Mouse (Mus musculus): Measurements from ENCODE around the gene Gpr68. TPM values are rescaled to one million over a fixed set of nuclear protein-coding genes. Genes with fewer than 3 reads are reported as not detected.

Gpr68 gene
- total RNA-seq, 2 experiments from 2014 or later, result 18.1 to 20.7 TPM

DNA sequence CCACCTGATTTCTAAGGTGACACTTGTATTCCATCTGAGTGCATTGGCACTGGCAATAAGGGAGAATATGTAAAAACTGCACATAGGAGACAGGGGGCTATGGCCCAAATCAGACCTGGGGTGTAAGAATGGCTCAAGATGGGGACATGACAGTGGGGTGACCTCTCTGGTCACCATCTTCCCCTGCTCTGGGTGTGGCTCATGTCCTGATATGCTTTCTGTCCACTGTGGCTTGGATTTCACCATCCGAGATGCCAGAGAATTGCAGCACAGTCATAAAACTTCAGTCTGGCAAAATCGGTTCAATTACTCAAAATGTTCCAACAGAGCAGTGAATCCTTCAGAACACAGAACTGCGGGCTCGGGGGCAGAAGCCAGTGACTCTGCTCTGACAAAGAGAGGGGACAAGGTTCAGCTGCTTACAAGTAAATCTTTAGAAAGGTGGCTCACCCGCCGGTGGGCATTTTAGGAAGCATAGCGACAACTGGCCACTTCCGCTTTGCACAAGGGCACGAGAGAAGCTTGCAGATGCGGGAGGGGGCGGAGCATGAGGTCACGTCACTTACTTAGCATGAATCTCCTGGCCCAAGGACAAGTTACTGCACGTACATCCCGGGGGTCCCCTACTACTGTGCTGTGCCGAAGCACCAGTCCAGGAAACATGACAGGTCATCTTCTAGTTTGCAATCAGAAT, 16.8 kb upstream of the Gpr68 start:
- DNase-seq (ENCODE audit: extremely low spot score in 1 of 2, low spot score in 1 of 2), result no peak

DNA sequence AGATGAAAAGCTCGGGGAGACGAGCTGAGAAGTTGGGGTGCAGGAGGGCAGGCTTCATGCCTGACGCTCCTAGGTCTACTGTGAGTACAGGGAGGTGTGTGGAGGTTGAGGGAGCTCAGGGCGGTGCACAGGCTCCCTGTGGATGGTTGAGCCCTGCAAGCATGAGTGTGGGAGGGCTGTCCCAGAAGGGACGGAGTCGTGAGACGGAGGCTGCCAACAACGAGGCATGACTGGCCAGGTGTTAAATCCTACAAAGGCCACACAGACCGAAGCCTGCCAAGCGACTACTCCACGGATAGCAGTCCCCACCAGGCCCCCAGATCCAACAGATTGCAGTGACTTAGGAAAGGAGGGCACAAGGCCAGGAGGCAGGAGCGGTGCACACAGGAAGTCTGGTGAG, 2.7 kb upstream of the Gpr68 start:
- no peak for DNase-seq (ENCODE audit: extremely low spot score in 1 of 2, low spot score in 1 of 2)

DNA sequence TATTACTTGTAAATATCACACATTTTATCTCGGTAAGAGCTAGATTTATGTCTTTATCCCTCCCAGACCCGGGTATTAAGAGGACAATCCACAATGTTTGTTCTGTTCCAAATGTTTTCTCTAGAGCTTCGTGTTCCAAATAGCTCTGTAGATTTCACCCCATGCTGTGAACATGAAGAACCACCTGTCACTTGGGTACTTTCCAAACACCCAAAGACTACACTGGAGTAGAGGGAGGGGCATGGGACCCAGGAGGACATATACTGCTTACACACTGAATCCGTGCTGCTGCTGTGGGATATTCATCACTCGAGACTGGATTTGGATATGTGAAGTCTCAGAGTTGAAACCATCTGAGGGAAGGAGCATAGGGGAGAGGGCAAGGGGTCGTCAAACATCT, 1.8 kb upstream of the Gpr68 start:
- no peak for DNase-seq (ENCODE audit: extremely low spot score in 1 of 2, low spot score in 1 of 2)

DNA sequence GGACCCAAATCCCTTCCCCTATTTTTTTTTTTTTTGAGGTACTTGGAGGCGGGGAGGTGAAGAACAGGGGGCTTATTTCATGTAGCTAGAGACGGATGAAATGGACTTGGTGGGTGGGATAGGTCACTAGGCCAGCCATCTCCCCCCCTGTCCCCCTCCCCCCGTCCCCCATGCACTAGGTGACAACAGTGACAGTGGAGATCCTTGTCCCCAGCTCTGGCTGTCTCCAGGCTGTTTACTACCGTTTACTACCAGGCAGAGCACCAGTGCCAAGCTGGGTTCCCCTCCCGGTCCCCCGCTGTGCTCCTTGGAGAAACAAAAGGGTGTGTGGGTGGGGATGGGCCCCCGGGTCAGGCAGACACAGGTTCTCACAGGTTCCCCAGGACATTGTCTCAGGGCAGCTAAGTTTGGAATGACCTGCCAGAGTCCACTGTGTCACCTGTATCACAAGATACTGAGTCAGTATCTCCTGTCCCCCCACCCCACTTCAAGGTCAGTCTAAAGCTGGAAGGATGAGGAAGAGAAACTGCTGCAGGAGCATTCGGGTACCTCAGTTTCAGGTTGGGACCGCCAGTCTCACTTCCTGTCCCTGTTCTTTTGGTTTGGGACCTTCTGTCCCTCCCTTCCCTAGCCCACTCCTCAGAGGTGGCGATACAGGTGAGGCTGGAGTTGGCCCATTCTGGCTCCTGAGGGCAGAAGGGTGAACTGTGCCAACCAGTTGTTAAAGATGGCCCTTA, 468 bp upstream of the Gpr68 start:
- DNase-seq (ENCODE audit: extremely low spot score in 1 of 2, low spot score in 1 of 2), result no peak

DNA sequence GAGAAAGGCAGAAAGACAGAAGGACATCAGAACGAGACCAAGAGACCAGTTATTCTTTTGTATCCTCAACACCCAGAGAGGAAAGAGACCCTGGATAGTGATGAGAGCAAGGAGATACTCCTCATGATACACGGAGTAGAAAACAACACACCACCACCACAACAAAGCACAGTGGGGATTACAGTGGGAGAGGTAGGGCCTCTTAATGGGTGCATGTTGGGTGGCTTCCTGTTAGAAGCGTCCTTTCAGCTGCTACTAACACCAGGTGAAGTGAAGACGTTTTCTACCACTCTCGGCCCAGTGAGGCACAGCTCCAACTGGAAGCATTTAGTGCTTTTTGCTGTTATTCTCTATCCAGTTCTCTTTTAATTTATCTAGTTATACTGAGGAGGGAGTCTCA, 1.1 kb downstream of the Gpr68 start:
- DNase-seq (ENCODE audit: extremely low spot score in 1 of 2, low spot score in 1 of 2), result no peak

DNA sequence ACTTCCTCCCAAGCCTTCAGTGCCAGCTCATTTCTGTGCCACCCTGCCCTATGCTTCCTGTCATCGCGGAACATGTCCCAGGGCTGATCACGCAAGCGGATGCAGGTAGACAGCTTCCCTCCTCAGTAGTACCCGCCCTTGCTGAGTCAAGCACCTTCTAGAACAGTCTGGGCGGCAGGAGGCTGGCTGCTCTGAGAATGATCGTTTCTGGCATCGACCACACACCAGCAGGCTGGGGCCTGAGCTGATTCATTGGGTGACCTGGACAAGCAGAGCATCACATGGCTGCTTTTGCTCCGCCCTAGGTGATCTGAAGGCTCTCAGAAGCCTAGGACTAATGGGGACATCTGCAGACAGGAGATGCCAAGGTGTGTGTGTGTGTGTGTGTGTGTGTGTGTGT, 4.2 kb downstream of the Gpr68 start:
- DNase-seq (ENCODE audit: extremely low spot score in 1 of 2, low spot score in 1 of 2), result no peak

DNA sequence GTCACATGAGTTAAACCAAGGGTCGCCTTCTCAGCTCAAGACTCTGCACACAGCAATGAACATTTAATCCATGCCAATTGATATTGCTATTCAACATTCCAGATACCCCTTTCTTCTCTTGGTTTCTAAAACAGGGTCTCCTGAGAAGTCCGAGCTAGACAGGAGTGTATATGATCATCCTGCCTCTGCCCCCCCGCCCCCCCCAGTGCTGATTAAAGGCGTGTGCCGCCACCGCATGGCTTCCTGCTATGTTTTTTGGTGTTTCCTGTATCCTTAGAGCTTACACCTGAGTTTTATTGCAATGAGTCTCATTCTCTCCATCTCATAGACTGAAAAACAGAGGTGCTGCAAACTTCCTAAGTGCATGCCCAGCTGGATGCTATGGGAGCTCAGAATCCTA, 6.6 kb downstream of the Gpr68 start:
- DNase-seq (ENCODE audit: extremely low spot score in 1 of 2, low spot score in 1 of 2), result no peak

DNA sequence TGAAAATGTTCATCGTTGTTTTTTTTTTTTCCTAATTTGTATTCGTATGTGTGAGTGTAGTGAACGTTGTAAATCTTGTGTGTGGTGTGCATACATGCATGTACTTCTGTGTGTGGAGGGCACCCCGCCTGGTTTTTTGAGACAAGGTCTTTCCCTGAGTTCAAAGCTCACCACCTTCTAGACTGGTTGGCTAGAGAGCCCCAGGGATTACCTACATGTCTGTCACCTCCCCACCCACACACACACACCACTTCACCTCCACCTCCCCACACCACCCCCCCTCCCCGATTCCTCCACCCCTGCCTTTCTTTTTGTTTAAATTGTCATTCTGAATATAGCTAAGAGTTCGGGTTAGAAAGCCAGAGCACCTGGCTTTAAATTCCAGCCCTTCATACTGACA, 7.1 kb downstream of the Gpr68 start:
- no peak for DNase-seq (ENCODE audit: extremely low spot score in 1 of 2, low spot score in 1 of 2)

DNA sequence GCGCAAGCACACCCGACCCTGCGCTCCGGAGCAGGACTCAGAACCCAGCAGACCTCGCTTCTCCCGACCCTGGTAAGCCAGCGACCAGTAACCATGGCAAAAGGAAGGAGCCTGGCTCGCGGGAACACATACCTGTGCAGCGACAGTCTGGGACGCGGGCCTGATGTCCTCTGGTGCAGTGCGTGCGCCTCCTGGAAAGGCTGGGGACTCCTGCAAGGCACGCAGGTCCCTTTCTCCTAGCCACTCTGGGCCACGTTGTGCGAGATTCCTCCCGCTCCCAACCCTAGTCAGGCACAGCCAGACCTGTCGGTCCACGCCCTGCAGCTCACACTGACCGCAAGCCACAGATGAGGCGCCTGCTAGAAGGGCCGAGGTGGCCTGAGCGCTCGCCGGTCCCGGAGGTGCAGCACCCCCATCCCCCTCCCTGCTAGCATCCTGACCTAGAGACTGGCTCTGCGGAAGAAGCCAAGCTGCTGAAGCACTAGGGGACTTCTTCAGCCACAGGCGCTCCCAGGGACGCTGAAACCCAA, 8.8 kb downstream of the Gpr68 start:
- DNase-seq (ENCODE audit: extremely low spot score in 1 of 2, low spot score in 1 of 2), result peak in 1 of 2 experiments; percentile 41

DNA sequence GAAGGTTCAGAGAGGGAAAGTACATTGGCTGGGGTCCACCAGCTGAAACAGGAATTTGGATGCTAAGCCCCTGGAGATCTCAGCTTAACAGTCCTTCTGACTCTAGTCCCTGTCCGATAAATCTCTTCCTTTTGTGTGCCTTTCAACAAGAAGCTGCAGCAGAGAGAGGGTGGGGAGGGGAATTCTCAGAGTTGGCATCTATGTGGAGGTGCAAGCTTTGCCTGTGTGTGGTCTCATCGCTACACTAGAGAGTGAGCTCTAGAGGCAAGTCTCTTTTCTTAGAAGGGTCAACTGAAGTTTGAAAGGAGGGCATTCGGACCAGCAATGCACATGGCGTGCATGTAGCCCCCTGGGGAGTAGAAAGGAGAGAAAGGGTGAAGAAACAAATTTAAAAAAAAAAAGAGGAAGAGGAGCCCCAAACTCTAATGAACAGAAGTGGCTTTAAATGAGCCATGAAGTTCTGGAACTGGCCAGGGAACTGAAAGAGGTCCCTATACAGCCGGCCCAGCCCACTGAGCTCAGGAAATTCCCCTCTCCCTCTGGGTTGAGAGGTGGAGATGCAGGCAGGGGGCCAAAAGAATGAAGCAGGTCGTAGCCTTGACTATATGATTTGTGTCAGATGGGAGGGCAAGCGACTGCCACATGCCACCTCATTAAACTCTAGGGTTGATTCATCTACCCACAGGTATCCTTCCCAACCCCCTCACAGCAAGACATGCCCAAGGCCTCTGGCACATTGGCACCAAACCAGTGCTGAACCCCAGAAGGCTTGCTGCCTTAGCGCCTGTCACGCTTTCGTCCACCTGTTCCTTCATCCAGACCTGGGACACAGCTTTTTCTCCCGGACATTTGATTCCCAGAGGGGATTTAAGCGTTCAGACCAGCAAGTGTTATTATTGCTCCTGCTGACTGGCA, 10.0 kb downstream of the Gpr68 start:
- no peak for DNase-seq (ENCODE audit: extremely low spot score in 1 of 2, low spot score in 1 of 2)

DNA sequence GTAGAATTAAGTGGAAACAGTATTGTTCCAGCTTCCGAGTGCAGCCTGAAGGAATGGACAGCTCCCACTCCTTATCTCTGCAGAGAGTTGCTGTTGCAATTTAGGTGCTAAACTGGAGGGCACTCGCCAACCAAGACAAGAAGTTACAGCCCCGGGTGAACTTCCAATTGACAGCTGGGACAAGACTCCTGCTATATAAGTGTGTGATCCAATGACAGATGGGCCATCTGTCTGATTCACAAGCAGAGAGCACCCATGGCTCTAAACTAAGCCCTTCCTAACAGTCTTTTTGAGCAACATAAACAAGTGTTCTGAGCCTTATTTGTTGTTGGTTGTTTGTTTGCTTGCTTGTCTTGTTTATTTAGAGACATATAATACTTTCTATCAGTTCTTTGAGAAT, 11.3 kb downstream of the Gpr68 start:
- DNase-seq (ENCODE audit: extremely low spot score in 1 of 2, low spot score in 1 of 2), result no peak

DNA sequence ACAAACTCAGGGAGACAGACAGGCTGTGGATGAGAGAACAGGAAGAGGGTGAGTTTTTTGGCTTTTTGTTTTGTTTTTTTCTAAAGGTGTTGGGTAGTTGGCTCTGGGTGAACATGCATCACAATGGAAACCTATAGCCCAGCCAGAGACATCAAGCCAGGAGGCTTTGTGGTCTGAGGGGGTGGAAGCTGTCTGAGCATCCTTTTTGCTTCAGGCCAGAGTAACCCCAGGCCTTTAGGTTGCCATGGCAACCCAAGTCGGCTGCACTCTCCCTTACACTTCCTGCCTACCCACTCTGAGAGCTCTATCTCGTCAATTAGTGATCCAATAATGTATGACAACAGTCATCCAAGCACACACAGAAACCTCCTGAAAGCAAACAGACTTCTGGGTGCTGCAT, 12.5 kb downstream of the Gpr68 start:
- no peak for DNase-seq (ENCODE audit: extremely low spot score in 1 of 2, low spot score in 1 of 2)

DNA sequence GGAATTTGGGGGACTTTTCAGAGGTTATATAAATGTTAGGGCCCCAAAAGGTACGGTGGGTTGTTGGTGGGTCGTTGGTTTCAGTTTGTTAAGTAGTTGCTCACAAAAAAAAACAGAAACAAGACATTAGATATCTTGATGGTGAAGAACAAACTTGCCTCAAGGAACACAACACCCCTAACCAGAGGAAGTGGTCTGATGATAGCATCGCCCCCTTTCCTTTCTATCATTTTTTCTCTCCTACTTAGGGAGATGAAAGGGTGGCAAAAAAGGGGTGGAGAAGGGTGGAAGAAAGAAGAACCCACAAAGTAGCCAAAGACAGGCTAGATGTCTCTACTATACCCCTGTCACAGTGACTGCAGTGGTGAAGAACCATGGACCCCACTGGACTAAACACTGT, 17.4 kb downstream of the Gpr68 start:
- DNase-seq (ENCODE audit: extremely low spot score in 1 of 2, low spot score in 1 of 2), result no peak

DNA sequence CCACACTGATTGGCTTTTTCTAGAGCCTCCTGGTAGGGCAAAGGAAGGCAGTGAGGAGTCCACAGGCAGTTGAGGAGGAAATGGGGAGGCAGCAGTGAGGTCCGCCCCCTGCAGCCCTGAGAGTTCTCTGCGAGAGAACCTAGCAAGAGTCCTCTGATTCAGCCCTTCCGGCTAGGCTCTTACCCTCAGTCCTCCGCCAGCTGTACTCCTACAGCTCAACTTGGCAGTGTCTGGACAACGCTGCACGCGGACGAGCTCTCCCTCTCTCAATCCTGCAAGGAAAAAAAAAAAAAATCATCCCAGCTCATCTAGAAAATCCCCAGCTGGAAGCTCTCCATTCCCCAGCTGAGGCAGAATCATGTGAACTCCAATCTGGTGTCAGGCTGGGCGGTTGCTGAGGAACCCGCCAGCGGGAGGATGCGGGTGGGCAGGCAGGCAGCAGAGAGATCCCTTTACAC, 20.2 kb downstream of the Gpr68 start:
- DNase-seq (ENCODE audit: extremely low spot score in 1 of 2, low spot score in 1 of 2), result peak; percentile 31 to 42

DNA sequence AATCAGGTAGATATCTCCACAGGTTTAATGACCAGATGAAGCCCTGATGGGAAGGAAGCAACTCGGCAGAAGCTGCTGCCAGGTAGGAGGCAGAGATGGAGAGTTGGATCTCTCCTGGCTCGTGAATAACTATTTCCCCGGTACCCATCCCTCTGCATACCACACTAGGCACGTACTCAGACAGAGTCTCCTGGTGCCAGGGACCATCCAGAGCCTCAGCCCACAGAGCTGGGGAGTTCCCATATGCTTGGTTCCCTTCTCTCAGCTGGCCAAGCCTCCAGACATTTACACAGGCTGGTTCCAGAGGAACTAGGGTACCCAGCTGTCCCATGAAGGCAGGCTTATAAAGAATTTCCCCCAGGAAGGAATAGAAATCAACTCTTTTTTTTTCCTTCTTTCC, 21.1 kb downstream of the Gpr68 start:
- no peak for DNase-seq (ENCODE audit: extremely low spot score in 1 of 2, low spot score in 1 of 2)

DNA sequence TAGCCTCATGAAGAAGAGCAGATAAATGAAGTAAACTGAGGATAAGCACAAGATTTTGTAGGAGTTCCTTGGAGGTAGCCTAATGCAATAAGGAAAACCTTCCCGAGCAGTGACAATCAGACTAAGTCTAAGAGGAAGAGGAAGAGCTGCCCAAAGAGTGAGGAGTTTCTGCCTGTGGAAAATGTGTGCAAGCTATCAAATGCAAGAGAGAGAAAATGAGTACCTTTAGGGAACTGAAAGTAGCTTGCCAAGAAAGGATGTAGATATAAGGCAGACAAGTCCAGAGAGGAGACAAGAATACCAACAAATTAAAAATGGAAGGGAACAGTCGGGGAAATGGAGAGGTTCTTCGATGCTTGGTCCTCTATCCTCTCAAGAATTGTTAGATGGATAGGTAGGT, 22.4 kb downstream of the Gpr68 start:
- no peak for DNase-seq (ENCODE audit: extremely low spot score in 1 of 2, low spot score in 1 of 2)

DNA sequence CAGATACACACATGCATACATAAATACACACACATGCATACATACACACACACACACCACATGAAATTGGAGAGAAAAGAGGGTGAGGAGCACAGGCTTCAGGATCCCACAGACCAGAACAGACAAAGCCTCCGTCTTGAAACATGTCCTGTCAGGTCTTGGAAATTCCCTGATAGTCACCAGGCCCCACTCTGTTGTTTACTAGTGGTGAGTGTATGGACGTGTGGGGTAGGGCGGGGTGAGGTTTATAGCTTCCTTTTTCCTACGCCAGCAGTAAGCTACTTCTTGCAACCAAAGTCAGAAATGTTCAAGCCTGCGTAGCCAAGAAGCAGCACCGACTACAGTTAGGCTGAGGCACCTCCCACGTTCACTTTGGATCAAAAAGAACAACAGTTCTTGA, 24.8 kb downstream of the Gpr68 start:
- no peak for DNase-seq (ENCODE audit: extremely low spot score in 1 of 2, low spot score in 1 of 2)

DNA sequence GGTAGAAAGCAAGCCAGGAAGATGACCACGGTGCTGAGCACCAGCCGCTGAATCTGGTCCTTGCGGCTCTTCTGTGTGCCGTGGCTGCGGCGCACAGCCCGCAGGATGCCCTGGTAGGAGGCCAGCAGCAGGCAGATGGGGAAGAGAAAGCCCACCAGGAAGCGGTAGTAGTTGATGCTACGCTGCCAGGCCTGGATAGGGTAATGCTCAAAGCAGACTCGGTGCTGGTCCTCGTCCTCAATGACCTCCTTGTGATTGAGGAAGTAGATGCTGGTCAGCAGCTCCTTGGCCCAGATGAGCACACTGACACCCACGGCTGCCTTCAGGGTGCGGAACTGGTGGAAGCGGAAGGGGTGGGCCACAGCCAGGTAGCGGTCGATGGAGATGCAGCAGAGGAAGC, 29.4 kb downstream of the Gpr68 start:
- DNase-seq (ENCODE audit: extremely low spot score in 1 of 2, low spot score in 1 of 2), result no peak

DNA sequence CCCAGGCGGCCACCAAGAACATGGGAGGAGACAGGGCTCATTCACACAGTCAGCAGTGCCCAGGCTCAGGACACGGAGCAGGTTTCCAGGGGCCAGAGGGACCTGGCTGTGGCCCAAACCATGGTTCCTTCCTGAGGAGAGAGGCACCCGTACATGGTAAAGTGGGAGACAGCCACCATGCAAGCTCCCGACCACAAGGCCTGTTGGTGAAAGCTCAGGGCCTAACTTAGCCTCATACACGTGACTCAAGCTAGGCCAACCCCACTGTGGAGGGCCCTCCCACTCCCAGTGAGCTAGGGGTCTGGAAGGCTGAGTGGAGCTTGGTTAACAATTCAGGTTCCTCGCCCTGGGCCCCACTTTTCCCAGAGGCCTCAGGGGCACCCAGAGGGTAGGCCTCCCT, 30.1 kb downstream of the Gpr68 start:
- DNase-seq (ENCODE audit: extremely low spot score in 1 of 2, low spot score in 1 of 2), result no peak

DNA sequence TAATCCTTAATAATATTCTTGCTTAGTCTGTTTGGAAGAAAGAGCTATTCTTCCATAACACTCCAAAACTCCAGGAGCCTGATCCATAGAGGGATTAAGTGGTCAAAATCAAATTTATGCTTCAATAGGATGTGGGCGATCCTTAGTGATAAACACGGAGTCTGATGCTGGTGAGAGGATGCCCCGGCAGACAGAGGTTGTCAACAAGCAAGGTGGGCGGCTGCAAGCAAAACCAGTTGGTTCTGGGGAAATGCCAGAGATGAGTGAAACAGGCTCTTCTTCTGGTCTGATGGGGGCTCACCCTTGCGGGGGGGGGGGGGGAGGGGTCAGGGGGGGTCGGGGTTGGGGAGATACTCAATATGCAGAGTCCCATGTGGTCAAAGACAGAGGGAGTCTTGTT, 32.0 kb downstream of the Gpr68 start:
- DNase-seq (ENCODE audit: extremely low spot score in 1 of 2, low spot score in 1 of 2), result no peak

DNA sequence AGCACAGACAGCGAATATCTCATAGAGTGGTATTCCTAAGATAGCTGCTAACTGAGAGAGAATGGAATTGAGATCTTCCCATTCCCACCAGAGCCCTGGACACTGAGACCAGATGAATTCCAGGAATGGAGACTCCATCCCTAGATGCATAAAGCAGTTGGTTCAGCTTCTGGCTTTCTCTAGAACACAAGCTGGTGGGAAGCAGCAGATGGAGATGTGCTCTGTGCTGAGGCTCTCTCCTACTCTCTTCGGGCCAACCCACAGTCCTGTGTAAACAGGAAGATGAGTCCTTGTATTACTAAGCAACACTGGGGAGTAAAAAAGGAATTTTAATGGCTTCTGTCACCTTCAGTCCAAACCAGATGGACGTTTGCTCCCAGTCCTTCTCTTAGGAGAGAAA, 32.4 kb downstream of the Gpr68 start:
- DNase-seq (ENCODE audit: extremely low spot score in 1 of 2, low spot score in 1 of 2), result no peak

Measured in layer of hippocampus, postnatal 25 days (tissue).